In genomic region chr7:37695066-37695465, GRCm38 (mm10) we compare ENCODE assay signal across 16 mouse cellular contexts.
DNase-seq lines count a peak whose midpoint lies in the region; ATAC-seq and TF ChIP-seq lines count a peak whose summit lies in the region.
"Had no signal": no experiment of that assay in that cellular context is flagged by ENCODE, and none has a peak within 500 bp of the region (broad histone marks: within the 10 kb centered on the region; RNA-seq: fewer than 3 reads in every experiment).

No protein-coding gene starts in this region.

- H3K36me3 ChIP-seq in embryonic facial prominence, embryonic 11.5 days (replicated peaks; ENCODE audit: control insufficient read depth, insufficient read depth, low read depth, low read length) = no peaks in the 10 kb centered on the region
- no peaks in the 10 kb centered on the region for H3K36me3 ChIP-seq in embryonic facial prominence, embryonic 10.5 days (replicated peaks)
- H3K36me3 ChIP-seq in midbrain, embryonic 11.5 days (ENCODE audit: control insufficient read depth, insufficient read depth, low read length) = no peaks in the 10 kb centered on the region
- no peaks in the 10 kb centered on the region for H3K36me3 ChIP-seq in midbrain, postnatal 0 days (ENCODE audit: insufficient read depth, low read length)
- H3K36me3 ChIP-seq: heart, embryonic 13.5 days; kidney, embryonic 15.5 days had no signal

- no peaks in the 10 kb centered on the region for H3K9me3 ChIP-seq in embryonic facial prominence, embryonic 11.5 days (replicated peaks; ENCODE audit: control insufficient read depth, low read length)
- no peaks in the 10 kb centered on the region for H3K9me3 ChIP-seq in embryonic facial prominence, embryonic 10.5 days
- no peaks in the 10 kb centered on the region for H3K9me3 ChIP-seq in midbrain, embryonic 11.5 days (ENCODE audit: control insufficient read depth, low read length)
- no peaks in the 10 kb centered on the region for H3K9me3 ChIP-seq in midbrain, postnatal 0 days (ENCODE audit: low read length)
- H3K9me3 ChIP-seq: heart, embryonic 13.5 days; kidney, embryonic 15.5 days had no signal

- no peaks in the 10 kb centered on the region for H3K4me1 ChIP-seq in embryonic facial prominence, embryonic 11.5 days (ENCODE audit: control insufficient read depth, insufficient read depth, low read length)
- peaks cover 36% of the 10 kb centered on the region for H3K4me1 ChIP-seq in embryonic facial prominence, embryonic 10.5 days
- H3K4me1 ChIP-seq in midbrain, embryonic 11.5 days (ENCODE audit: control insufficient read depth, insufficient read depth, low read length) = peaks cover 24% of the 10 kb centered on the region
- H3K4me1 ChIP-seq in midbrain, postnatal 0 days (ENCODE audit: insufficient read depth, low read length) = no peaks in the 10 kb centered on the region
- H3K4me1 ChIP-seq: kidney, embryonic 15.5 days had no signal

- 0 out of 2 replicates have a peak, but pooled peaks have one; percentile 40 for ATAC-seq in embryonic facial prominence, embryonic 11.5 days (replicated peaks; ENCODE audit: insufficient number of reproducible peaks, low FRiP score, low TSS enrichment, low read depth)
- ATAC-seq in midbrain, embryonic 11.5 days (ENCODE audit: low FRiP score) = peak; percentile 61
- no peak for ATAC-seq in midbrain, postnatal 0 days (ENCODE audit: low FRiP score)
- ATAC-seq: liver, postnatal 0 days had no signal

- H3K4me2 ChIP-seq in embryonic facial prominence, embryonic 11.5 days (ENCODE audit: low read depth, low read length) = no peak overlapping the region
- no peak overlapping the region for H3K4me2 ChIP-seq in midbrain, embryonic 11.5 days
- no peak overlapping the region for H3K4me2 ChIP-seq in midbrain, postnatal 0 days (ENCODE audit: low read depth, low read length, poor library complexity, severe bottlenecking)
- H3K4me2 ChIP-seq: heart, embryonic 13.5 days; kidney, embryonic 15.5 days had no signal

- 54% methylated on average over 5 of the region's 5 CpGs for WGBS in embryonic facial prominence, embryonic 11.5 days
- 58% methylated on average over 5 of the region's 5 CpGs for WGBS in embryonic facial prominence, embryonic 10.5 days
- WGBS in midbrain, embryonic 11.5 days = 57% methylated on average over 5 of the region's 5 CpGs
- WGBS in midbrain, postnatal 0 days = 51% methylated on average over 5 of the region's 5 CpGs

- no peaks in the 10 kb centered on the region for H3K27me3 ChIP-seq in embryonic facial prominence, embryonic 11.5 days (ENCODE audit: control insufficient read depth, insufficient read depth, low read length)
- no peaks in the 10 kb centered on the region for H3K27me3 ChIP-seq in embryonic facial prominence, embryonic 10.5 days (replicated peaks; ENCODE audit: low read depth, poor library complexity, severe bottlenecking)
- H3K27me3 ChIP-seq in midbrain, embryonic 11.5 days (ENCODE audit: control insufficient read depth, insufficient read depth, low read length) = no peaks in the 10 kb centered on the region
- no peaks in the 10 kb centered on the region for H3K27me3 ChIP-seq in midbrain, postnatal 0 days (ENCODE audit: insufficient read depth, low read length)
- H3K27me3 ChIP-seq: heart, embryonic 13.5 days; kidney, embryonic 15.5 days had no signal

- no peak overlapping the region for H3K9ac ChIP-seq in embryonic facial prominence, embryonic 11.5 days (replicated peaks; ENCODE audit: low read length)
- no peak overlapping the region for H3K9ac ChIP-seq in midbrain, embryonic 11.5 days (ENCODE audit: low read length)
- no peak overlapping the region for H3K9ac ChIP-seq in midbrain, postnatal 0 days (replicated peaks; ENCODE audit: low read length, poor library complexity, severe bottlenecking)
- H3K9ac ChIP-seq: heart, embryonic 13.5 days; kidney, embryonic 15.5 days; liver, postnatal 0 days had no signal

- no peak for DNase-seq in embryonic facial prominence, embryonic 11.5 days (ENCODE audit: low spot score)
- DNase-seq in embryonic facial prominence, embryonic 10.5 days (ENCODE audit: low spot score) = no peak
- no peak for DNase-seq in midbrain, embryonic 11.5 days (ENCODE audit: low spot score, missing footprints)
- no peak for DNase-seq in midbrain, postnatal 0 days (ENCODE audit: low spot score)
- DNase-seq in NIH3T3 (ENCODE audit: low read depth) = peak; percentile 3
- peak; percentile 66 for DNase-seq in retina, postnatal 1 day
- no peak for DNase-seq in heart, adult 8-10 months (ENCODE audit: low spot score)
- no peak for DNase-seq in adrenal gland, adult 8-10 months
- DNase-seq: adrenal gland, postnatal 10 days; cerebellum, postnatal 36 days; gastrocnemius, postnatal 10 days; liver, postnatal 0 days; lung, postnatal 4 days; thymus, postnatal 4 days had no signal

- H3K27ac ChIP-seq in embryonic facial prominence, embryonic 11.5 days (replicated peaks; ENCODE audit: low read depth, low read length) = no peak overlapping the region
- H3K27ac ChIP-seq in embryonic facial prominence, embryonic 10.5 days (replicated peaks) = no peak overlapping the region
- no peak overlapping the region for H3K27ac ChIP-seq in midbrain, embryonic 11.5 days (ENCODE audit: low read depth, low read length)
- no peak overlapping the region for H3K27ac ChIP-seq in midbrain, postnatal 0 days (ENCODE audit: low read depth, low read length)
- H3K27ac ChIP-seq: heart, embryonic 13.5 days; kidney, embryonic 15.5 days had no signal

- no peak for TF ChIP-seq CTCF in midbrain, postnatal 0 days (IDR thresholded peaks at IDR 0.05)

- no peak overlapping the region for H3K4me3 ChIP-seq in embryonic facial prominence, embryonic 11.5 days (ENCODE audit: low read depth, low read length)
- H3K4me3 ChIP-seq in embryonic facial prominence, embryonic 10.5 days = no peak overlapping the region
- H3K4me3 ChIP-seq in midbrain, embryonic 11.5 days (ENCODE audit: low read depth, low read length) = no peak overlapping the region
- H3K4me3 ChIP-seq in midbrain, postnatal 0 days (ENCODE audit: low read depth, low read length) = no peak overlapping the region
- H3K4me3 ChIP-seq: heart, embryonic 13.5 days; kidney, embryonic 15.5 days had no signal

Comparison
In these comparisons a context has a peak if more than half of its experiments do, and no peak if none do; other contexts are left out.
1. DNase-seq: peak in NIH3T3 (single experiment) and retina, postnatal 1 day (single experiment); none in embryonic facial prominence, embryonic 11.5 days (single experiment), embryonic facial prominence, embryonic 10.5 days (single experiment), midbrain, embryonic 11.5 days (single experiment), midbrain, postnatal 0 days (single experiment), heart, adult 8-10 months (single experiment) and adrenal gland, adult 8-10 months (single experiment).